Mouse (Mus musculus): ENCODE measurements around the gene Ifna15.

DNA sequence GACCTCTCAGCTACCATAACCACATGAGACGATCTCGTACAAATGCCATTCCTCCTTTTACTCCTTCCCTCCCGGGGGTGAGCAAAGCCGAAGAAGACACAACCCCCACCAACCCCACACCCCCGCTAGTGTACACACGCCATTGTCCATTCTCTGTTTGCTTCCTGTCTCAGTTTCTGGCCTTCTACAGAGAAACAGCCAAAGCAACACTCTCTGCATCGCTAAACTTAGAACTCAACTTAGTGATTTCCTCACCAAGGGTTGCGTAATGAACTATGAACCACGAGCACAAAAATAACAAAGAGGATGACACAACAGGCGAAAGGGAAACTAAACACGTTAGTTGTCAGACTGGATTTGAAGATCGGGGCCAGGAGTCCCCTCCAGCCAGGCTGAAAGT, 20.7 kb downstream of the Ifna15 start:
- TF ChIP-seq CTCF (conservative IDR thresholded peaks at IDR 0.05; ENCODE audit: low read length) (no peak), NANOG (IDR thresholded peaks at IDR 0.05; ENCODE audit: borderline replicate concordance, low read length) (no peak), POU5F1 (IDR thresholded peaks at IDR 0.05; ENCODE audit: borderline replicate concordance, low read length) (no peak)
